Mouse (Mus musculus) heart, adult 11 months (tissue): Measurements from ENCODE around the gene Apobr.

ENCODE experiments used
- DNase-seq: peaks from one replicate; pipeline ENCODE4 v3.0.0; 2022

Apobr gene

DNA sequence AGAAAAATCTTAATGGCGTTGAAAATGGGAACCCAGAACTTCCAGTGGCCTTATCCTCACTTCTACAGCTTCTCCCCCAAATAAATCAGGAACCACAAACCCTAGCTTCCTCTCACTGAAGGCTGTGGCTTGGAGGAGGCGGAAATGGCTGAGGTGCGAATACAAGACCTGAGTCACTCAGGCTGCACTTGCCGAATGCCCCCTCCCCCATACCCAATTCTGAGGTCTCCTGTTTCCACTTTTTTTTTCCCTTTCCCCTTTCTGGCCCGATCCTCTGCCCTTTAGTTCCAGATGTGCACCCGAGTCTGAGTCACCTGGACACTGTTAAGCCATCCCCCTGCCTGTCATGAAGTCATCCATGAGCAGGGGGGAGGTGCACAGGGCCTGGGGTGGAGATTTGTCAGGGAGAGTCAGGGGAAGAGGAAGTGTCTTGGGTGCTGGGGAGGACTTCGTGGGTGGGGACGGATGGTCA, at the start of gene Apobr:
Gene Apobr (plus strand): TSS at position 437 of the 472 bp plus-strand sequence.
- DNase-seq = peak; percentile 97

DNA sequence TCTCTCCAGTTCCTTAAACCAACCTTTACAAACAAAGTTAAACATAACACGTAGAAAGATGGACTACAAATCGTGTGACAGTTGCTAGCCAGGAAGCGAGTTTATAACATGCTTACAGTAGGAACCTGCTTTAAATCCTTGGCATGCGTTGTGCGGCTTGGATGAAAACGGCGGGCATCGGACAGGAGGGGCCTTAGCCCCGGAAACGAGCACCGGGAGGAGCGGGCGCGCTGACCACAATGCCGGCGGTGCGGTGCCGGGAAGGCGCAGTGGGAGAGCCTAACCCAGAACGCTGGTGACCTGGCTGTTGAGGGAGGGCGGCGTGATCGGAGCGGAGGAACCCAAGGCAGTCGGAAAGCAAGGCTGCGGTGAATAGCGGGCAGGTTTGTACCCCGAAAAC, 49.0 kb upstream of the Apobr start:
- DNase-seq = peak; percentile 71

DNA sequence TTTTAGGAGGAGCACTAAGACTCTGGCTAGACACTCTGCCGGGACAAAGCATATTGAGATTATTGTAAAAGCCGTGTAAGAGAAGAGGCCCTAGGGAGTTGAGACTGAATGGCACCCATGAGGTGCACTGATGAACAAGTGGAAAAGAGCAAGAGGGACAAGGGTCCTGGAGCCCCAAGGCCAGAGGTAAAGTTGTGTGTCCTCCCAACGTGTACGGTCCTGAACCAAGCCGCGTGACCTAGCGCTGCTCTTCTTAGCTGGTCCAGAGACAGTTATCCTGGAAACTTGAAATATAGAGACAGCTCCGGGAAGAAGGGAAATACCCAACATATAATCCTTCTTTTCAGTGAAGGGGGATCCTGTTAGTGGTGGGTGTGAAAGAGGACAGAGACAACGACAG, 48.3 kb upstream of the Apobr start:
- DNase-seq = peak; percentile 73

DNA sequence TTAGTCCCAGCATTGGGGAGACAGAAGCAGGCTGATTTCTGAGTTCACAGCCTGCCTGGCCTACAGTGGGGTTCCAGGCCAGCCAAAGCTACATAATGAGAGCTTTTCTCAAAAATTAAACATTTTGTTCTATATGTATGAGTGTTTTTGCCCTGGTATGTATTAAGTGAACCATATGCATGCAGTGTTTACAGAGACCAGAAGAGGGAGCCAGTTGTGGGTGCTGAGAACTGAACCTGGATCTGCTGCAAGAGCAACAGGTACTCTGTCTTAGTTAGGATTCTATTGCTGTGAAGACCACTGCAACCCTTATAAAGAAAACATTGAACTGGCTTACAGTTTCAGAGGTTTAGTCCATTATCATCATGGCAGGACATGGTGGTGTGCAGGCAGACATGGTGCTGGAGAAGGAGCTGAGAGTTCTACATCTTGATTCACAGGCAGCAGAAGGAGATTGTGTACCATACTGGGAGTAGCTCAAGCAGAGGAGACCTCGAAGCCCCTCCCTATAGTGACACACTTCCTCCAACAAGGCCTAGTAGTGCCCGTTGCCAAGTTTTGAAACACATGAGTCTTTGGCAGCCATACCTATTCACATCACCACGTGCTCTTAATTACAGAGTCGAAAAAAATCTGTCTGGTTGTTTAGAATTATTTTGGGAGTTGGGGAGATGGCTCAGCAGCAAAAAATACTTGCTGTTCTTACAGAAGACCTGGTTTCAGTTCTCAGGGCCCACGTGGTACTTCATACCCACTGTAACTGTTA, 46.7 kb upstream of the Apobr start:
- peak; percentile 79 for DNase-seq

GRCm38 (mm10) chr7:126541661-126542060, 43.1 kb upstream of the Apobr start:
- peak; percentile 74 for DNase-seq

DNA sequence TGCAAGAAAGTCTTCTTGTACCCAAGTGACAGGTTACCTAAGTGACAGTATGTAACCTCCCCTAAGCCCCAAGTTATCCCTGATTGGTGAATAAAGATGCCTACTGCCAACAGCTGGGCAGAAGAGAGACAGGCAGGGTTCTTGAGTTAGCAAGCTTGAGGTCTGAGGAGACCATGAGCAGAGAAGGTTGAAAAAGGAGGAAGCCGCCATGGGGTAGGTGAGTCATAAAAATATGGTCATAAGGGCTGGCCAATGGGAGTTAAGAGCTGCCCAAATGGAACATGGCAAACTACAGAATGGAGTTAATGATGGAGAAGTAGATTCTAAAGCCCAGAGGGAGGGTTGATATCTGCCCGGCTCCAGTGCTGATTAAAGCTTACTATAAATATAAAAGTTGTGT, 39.1 kb upstream of the Apobr start:
- no peak for DNase-seq

DNA sequence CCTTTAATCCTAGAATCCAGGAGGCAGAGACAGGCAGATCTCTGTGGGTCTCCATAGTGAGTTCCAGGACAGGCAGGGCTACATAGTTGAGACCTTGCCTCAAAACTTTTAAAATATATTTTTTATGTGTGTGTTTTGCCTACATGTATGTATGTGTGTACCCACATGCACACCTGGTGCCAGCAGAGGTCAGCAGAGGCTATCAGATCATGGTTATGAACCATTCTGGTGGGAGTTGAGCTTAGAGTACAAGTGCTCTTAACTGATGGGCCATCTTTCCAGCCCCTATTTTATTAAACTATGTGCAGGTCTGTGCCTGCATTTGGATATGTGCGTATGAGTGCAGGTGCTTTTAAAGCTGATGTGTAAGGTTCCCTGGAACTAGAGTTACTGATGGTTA, 29.9 kb upstream of the Apobr start:
- no peak for DNase-seq

DNA sequence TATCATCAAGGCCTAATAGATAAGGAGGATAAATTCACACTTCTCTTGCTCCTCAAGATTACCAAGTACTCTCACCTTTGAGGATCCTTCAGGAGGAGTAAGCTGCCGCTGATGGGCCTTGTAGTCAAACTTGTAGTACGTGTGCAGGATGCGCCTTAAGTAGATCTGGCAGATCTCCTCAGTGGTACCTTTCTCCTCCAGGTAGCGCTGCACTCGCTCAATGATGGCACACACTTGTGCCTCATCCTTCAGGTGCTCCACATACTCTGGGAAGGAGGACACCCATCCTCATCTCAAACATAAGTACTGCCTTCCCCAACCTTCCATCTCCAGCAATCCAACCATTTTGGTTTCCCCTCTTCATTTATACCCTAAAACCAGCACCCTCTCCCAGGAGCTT, 28.1 kb upstream of the Apobr start:
- peak; percentile 78 for DNase-seq

GRCm38 (mm10) chr7:126565693-126566092, 19.0 kb upstream of the Apobr start:
- no peak for DNase-seq

DNA sequence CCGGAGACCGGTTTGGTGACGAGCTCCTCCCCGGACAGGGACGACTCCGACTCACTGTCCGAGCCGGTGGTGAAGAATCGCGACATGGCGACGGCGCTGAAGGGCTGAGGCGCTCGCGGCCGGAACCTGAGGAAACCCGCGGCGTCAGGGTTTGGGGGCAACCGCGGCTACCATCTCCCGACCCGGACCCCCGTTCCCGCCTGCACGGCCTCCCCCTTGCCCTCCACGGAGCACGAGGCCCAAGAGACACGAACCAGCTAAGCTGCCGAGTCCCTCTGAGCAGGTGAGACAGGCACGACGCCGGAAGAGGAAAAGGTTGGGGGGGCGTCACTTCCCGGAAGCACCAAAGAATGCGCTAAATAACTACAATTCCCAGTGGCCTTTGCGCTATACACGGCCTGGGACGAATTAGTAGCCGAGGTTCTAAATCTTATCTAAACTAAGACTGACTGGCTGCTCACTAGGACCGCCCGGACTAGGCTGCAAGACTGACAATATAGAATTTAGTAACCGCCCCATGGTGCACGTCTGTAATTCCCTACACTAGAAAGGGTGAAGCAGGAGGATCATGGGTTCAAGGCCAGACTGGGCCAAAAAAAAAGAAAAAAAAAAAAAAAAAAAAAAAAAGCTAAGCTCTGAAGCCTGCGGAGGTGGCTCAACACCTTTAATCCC, 18.5 kb upstream of the Apobr start, which contains the start of gene Eif3c:
Gene Eif3c (minus strand): TSS at position 318 of the 672 bp plus-strand sequence.
- peak; percentile 99 for DNase-seq

DNA sequence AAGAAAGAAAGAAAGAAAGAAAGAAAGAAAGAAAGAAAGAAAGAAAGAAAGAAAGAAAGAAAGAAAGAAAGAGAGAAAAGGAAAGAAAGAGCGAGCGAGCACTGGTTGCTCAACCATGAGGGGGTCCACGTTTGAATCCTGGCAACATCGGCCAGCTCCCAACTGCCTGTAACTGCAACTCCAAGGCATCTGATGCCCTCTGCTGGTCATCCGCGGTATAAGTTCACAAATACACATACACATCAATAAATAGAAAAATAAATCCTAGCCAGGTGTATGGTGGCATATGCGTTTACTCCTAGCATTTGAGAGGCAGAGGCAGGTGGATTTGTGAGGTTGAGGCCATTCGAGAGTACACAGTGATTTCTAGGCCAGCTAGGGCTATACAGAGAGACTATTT, 7.8 kb upstream of the Apobr start:
- no peak for DNase-seq

- DNase-seq = no peak
Observed at GRCm38 (mm10) chr7:126579172-126579571, 5.6 kb upstream of the Apobr start.

GRCm38 (mm10) chr7:126581661-126582060, 3.1 kb upstream of the Apobr start:
- no peak for DNase-seq

GRCm38 (mm10) chr7:126582759-126583158, 2.0 kb upstream of the Apobr start:
- DNase-seq = peak; percentile 96

DNA sequence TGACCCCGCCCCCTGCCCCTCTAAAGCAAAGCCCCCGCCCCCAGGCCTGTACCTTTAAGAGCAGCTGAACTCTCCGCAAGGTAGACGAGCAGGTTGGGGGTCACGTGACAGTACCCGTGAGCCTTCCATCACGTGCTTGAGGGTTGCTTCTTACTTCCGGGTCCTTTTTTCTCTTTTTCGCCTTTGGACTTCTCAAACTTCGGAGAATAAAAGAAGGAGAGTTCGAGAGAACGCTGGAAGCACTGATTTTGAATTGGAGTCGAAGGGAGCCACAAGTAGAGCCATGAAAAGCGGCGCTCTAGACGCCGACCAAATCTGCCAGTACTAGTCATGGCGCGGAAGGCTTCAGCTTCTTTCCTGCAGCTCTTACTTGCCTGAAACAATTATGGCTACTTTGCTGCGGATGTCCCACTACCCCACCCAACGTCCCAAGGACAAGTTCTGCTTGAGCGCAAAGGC, 1.5 kb upstream of the Apobr start:
- DNase-seq = peak; percentile 99

- no peak for DNase-seq
Observed at GRCm38 (mm10) chr7:126583761-126584160, 981 bp upstream of the Apobr start.

- DNase-seq = no peak
Observed at GRCm38 (mm10) chr7:126585717-126586116, 975 bp downstream of the Apobr start, which contains the start of gene Cln3. TSS of gene Cln3 (minus strand) at chr7:126585817.

- peak; percentile 96 for DNase-seq
Observed at GRCm38 (mm10) chr7:126586839-126587238, 2.1 kb downstream of the Apobr start.

DNA sequence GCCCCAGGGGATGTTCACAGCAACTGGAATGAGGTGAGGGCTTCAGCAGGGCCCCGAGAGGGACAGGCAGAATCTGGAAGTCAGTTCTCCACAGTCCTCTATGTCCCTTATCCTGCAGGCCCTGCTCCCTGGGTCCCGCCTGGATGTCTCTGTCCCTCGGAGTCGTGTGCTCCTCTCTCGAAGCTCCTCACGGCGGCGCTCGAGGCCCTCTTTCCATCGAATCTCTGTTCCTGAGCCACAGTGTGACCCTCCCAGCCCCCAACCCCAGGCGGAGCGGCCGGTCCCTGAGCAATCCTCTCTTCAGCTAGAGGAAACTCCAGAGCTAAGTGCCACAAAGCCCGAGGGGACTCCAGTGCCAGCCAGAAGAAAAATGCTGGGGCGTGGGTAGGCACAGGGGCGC, 3.0 kb downstream of the Apobr start:
- peak; percentile 94 for DNase-seq

DNA sequence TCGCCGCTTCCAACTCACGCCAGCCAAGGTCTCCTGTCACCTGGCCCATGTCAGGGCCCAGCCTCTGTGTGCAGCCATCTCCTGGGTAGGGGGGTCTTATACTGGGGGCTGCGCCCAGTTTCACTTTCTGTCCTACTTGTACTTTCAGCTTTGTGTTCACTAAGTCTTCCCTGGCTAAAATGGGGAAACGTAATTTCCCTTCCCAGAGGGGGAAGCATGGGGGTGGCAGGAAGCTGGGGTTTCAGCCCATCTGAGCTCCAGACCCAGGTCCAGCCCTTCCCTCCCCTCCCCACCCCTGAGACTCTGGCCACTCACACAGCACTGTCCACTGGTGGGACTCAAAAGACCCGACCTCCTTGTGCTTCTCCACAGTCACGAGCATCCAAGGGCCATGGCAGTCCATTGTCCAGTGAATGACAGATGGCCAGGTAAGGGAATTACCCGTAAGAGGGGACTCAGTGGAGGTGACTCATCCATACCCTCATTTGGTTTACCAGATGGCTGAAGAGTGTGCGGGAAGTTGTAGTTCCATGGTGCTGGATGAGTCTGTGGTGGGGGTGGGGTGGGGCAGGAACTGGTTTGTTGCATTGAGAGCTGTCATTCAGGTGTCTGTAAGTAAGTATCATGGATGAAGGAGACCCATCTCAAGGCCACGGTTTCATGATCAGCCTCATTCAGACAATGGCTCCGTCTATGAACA, 10.3 kb downstream of the Apobr start, which contains the start of gene Il27:
Gene Il27 (minus strand): TSS at position 80 of the 700 bp plus-strand sequence.
- DNase-seq = no peak

GRCm38 (mm10) chr7:126595890-126596289, 11.1 kb downstream of the Apobr start:
- DNase-seq = no peak

GRCm38 (mm10) chr7:126596414-126596813, 11.7 kb downstream of the Apobr start:
- no peak for DNase-seq

DNA sequence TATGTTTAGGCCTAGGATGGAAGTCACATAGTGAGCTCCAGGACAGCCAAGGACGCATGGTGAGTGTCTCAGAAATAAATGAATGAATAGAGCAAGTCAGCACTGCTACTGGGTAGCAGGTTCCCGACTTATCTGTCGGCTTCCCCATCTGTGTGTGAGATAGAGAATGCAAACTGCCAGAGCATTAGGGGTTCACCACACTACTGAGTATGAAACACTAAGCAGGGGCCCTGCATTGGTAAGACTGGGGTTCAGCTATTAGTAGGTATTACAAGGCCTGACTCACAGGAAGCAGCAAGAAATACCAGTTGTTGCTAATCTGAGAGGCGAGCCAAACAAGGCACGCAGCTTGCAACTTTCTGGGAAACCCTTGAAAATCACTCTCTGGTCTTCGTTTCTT, 14.2 kb downstream of the Apobr start:
- no peak for DNase-seq
